Mouse (Mus musculus): ENCODE measurements around the gene Cyp8b1.

- TF ChIP-seq CTCF (IDR thresholded peaks at IDR 0.05; ENCODE audit: borderline replicate concordance, insufficient read depth, low read depth, low read length) (no peak), POLR2A (IDR thresholded peaks at IDR 0.05; ENCODE audit: borderline replicate concordance, insufficient read depth, low read length) (no peak)
Observed at GRCm38 (mm10) chr9:121904946-121905345, 11.2 kb downstream of the Cyp8b1 start.

Measured in cerebellum, adult 2 months (tissue).